Mouse (Mus musculus): ENCODE results near the gene S100a3. TPM values are rescaled to one million over a fixed set of nuclear protein-coding genes. Genes with fewer than 3 reads are reported as not detected.

The S100a3 gene
- total and polyA plus RNA-seq, 3 experiments: not detected

GRCm38 (mm10) chr3:90555954-90556353, 4.4 kb upstream of the S100a3 start:
- H3K4me2 ChIP-seq (ENCODE audit: insufficient read depth, low read depth, poor library complexity, severe bottlenecking): no peak overlapping the region
- no peaks in the 10 kb centered on the region for H3K4me1 ChIP-seq (ENCODE audit: control insufficient read depth in 1 of 2, insufficient read depth in 2 of 2)
- H3K36me3 ChIP-seq (replicated peaks in 1 of 2; ENCODE audit: control insufficient read depth in 1 of 2, insufficient read depth in 1 of 2, low read length in 1 of 2): no peaks in the 10 kb centered on the region
- H3K9me3 ChIP-seq (replicated peaks; ENCODE audit: low read length): no peaks in the 10 kb centered on the region
- H3K79me2 ChIP-seq (replicated peaks; ENCODE audit: control insufficient read depth, extremely low read depth, insufficient read depth, poor library complexity, severe bottlenecking): no peaks in the 10 kb centered on the region
- no peak overlapping the region for H3K4me3 ChIP-seq (replicated peaks in 1 of 3; ENCODE audit: low read depth in 2 of 3, low read length in 2 of 3, poor library complexity in 1 of 3)
- in situ Hi-C loops (cut with MboI; ENCODE audit: low pct_ligation_motif_present, low pct_unique_long_range_greater_than_20kb, low sequenced_read_pairs) (no loop called here), dilution Hi-C loops (cut with MboI; ENCODE audit: extremely low pct_ligation_motif_present, extremely low pct_unique_long_range_greater_than_20kb, low sequenced_read_pairs) (no loop called here)
- no peak overlapping the region for H3K27ac ChIP-seq (ENCODE audit: insufficient read depth, low read depth)
- DNase-seq (ENCODE audit: extremely low read depth): no peak
- TF ChIP-seq USF2 (conservative IDR thresholded peaks at IDR 0.05; ENCODE audit: low read depth, low read length) (no peak), BHLHE40 (IDR thresholded peaks at IDR 0.05; ENCODE audit: low read depth, low read length) (no peak), TCF12 (IDR thresholded peaks at IDR 0.05; ENCODE audit: low read depth, low read length) (no peak), HCFC1 (IDR thresholded peaks at IDR 0.05; ENCODE audit: low read depth, low read length) (no peak), MYC (IDR thresholded peaks at IDR 0.05; ENCODE audit: low read depth, low read length) (no peak), MAZ (IDR thresholded peaks at IDR 0.05; ENCODE audit: low read depth, low read length) (no peak), KAT2A (IDR thresholded peaks at IDR 0.05; ENCODE audit: insufficient replicate concordance, low read length) (no peak), CTCF (conservative IDR thresholded peaks at IDR 0.05 in 1 of 2, IDR thresholded peaks at IDR 0.05 in 1 of 2; ENCODE audit: low read depth in 2 of 2, low read length in 2 of 2) (no peak), USF1 (IDR thresholded peaks at IDR 0.05; ENCODE audit: low read depth, low read length) (no peak)
- H3K9ac ChIP-seq (ENCODE audit: insufficient read depth, low read depth): no peak overlapping the region
- peaks cover 20% of the 10 kb centered on the region for H3K27me3 ChIP-seq (replicated peaks)

- Histone ChIP-seq H3K4me2 (ENCODE audit: insufficient read depth, low read depth, poor library complexity, severe bottlenecking) (no peak overlapping the region), H3K9me3 (replicated peaks; ENCODE audit: low read length) (no peaks in the 10 kb centered on the region), H3K79me2 (replicated peaks; ENCODE audit: control insufficient read depth, extremely low read depth, insufficient read depth, poor library complexity, severe bottlenecking) (no peaks in the 10 kb centered on the region), H3K27ac (ENCODE audit: insufficient read depth, low read depth) (no peak overlapping the region), H3K4me3 (replicated peaks in 1 of 3; ENCODE audit: low read depth in 2 of 3, low read length in 2 of 3, poor library complexity in 1 of 3) (no peak overlapping the region), H3K27me3 (replicated peaks) (peaks cover 2% of the 10 kb centered on the region), H3K4me1 (ENCODE audit: control insufficient read depth in 1 of 2, insufficient read depth in 2 of 2) (no peaks in the 10 kb centered on the region), H3K36me3 (replicated peaks in 1 of 2; ENCODE audit: control insufficient read depth in 1 of 2, insufficient read depth in 1 of 2, low read length in 1 of 2) (no peaks in the 10 kb centered on the region), H3K9ac (ENCODE audit: insufficient read depth, low read depth) (no peak overlapping the region)
- in situ Hi-C loops (cut with MboI; ENCODE audit: low pct_ligation_motif_present, low pct_unique_long_range_greater_than_20kb, low sequenced_read_pairs): no loop called here
- TF ChIP-seq CHD2 (IDR thresholded peaks at IDR 0.05; ENCODE audit: low read length) (no peak), MAX (IDR thresholded peaks at IDR 0.05; ENCODE audit: low read length) (no peak), TBP (conservative IDR thresholded peaks at IDR 0.05; ENCODE audit: low read depth, low read length) (no peak), CHD1 (IDR thresholded peaks at IDR 0.05; ENCODE audit: low read depth, low read length) (no peak), KAT2A (IDR thresholded peaks at IDR 0.05; ENCODE audit: insufficient replicate concordance, low read length) (no peak), MEF2A (IDR thresholded peaks at IDR 0.05; ENCODE audit: borderline replicate concordance, low read depth, low read length) (no peak), ZNF384 (IDR thresholded peaks at IDR 0.05; ENCODE audit: low read depth, low read length) (no peak), ETS1 (conservative IDR thresholded peaks at IDR 0.05; ENCODE audit: low read depth, low read length) (no peak), MAZ (IDR thresholded peaks at IDR 0.05; ENCODE audit: low read depth, low read length) (no peak), JUN (IDR thresholded peaks at IDR 0.05; ENCODE audit: insufficient read depth, low read depth, low read length) (no peak), CTCF (conservative IDR thresholded peaks at IDR 0.05 in 1 of 2, IDR thresholded peaks at IDR 0.05 in 1 of 2; ENCODE audit: low read depth in 2 of 2, low read length in 2 of 2) (no peak), USF1 (IDR thresholded peaks at IDR 0.05; ENCODE audit: low read depth, low read length) (no peak), EP300 (IDR thresholded peaks at IDR 0.05; ENCODE audit: low read length) (no peak), ZKSCAN1 (IDR thresholded peaks at IDR 0.05; ENCODE audit: borderline replicate concordance, low read depth, low read length) (no peak), E2F4 (IDR thresholded peaks at IDR 0.05; ENCODE audit: insufficient replicate concordance, low read depth, low read length) (no peak)
- no peak for DNase-seq (ENCODE audit: extremely low read depth)
- dilution Hi-C loops (cut with MboI; ENCODE audit: extremely low pct_ligation_motif_present, extremely low pct_unique_long_range_greater_than_20kb, low sequenced_read_pairs): no loop called here
Measured at GRCm38 (mm10) chr3:90574691-90575090, 14.3 kb downstream of the S100a3 start.
